Mouse (Mus musculus): ENCODE measurements at regions not wholly inside any gene's neighbourhood (a gene's known extent, or its start where the extent isn't known, plus 50 kb on each side); places are given as distances from the start of the nearest gene placed in this dataset.

DNA sequence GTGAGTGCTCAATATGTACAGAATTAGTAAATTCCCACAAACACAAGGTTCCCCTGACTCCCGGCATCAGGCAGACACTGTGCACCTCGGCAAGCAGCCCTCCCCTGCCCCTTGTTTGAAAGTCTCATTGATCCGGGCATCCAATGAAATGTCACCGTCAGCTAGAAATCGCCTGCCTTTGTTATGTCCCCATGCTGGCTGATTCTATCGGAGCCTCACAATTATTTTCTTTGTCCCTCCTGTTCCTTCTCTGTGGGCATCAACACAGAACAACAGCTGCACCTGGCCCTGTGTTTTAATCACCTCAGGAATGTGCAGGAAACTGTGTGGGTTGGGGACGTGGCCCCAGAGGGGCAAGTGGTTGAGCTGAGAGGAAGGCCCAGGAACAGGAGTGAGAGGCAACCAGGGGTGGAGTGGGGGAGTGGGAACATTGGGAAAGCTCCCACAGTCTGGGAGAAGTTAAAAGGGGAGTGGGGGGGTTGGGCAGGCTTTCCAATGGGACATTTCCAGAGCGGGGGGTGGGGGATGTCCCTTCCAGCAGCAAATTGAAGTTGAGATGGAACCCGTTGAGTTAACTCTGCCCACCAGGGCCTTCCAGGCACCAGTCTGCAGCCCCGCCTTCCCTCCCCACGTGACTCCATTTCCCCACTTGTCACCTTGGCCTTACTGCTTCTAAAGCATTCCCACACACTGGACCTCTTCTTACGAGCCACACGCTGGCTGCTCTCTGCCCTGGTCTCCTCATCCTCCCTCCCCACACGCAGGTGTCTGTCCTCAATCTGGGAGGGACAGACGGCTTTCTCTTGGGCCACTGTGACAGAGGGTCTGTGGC is 224.4 kb downstream of the Prex1 start:
- peak; percentile 75 for DNase-seq (ENCODE audit: low read depth)
- TF ChIP-seq POLR2A (IDR thresholded peaks at IDR 0.05; ENCODE audit: borderline replicate concordance, extremely low read depth, insufficient read depth, insufficient read length, poor library complexity, severe bottlenecking) (no peak), CTCF (IDR thresholded peaks at IDR 0.05; ENCODE audit: borderline replicate concordance, extremely low read depth, insufficient read depth, insufficient read length) (no peak)

DNA sequence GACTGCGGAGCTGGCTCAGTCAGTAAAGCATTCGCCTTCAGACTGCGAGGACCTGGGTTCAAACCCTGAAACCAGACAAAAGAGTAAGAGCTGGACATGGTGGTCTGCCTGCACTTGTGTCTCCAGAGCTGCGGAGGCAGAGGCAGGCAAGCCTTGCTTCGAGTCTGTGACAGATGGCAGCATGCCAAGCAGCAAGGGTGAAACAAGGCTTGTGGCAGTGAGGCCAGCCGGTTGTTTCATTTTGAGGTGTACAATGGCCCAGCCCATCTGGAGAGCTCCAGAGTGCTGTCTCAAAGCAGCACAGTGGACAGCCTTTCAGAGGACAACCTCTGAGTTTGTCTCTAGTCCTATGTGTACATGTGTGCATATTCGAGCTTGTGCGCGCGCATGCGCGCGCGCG is 225.9 kb downstream of the Prex1 start:
- peak; percentile 85 for DNase-seq (ENCODE audit: low read depth)
- TF ChIP-seq POLR2A (IDR thresholded peaks at IDR 0.05; ENCODE audit: borderline replicate concordance, extremely low read depth, insufficient read depth, insufficient read length, poor library complexity, severe bottlenecking) = no peak
- TF ChIP-seq CTCF (IDR thresholded peaks at IDR 0.05; ENCODE audit: borderline replicate concordance, extremely low read depth, insufficient read depth, insufficient read length) = no peak

DNA sequence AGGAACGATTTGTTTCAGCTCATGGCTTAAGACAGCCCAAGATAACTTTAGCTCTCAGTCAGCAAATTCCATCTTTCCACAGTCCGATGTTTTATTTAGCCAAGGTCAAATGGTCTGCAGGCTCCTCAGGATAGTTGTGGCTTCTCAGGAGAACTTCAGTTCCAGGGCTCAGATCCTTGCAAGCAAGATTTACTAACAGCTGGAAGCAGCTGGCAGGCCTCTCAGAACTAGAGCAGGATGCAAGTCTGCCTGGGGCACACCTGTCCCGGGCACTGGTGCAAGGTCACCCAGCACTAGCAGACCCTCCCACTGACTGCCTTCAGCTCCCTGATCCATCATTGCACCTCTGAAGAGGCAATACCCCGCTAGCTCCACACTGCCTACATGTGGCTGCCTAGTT is 227.8 kb downstream of the Prex1 start:
- no peak for TF ChIP-seq CTCF (IDR thresholded peaks at IDR 0.05; ENCODE audit: borderline replicate concordance, extremely low read depth, insufficient read depth, insufficient read length)
- no peak for TF ChIP-seq POLR2A (IDR thresholded peaks at IDR 0.05; ENCODE audit: borderline replicate concordance, extremely low read depth, insufficient read depth, insufficient read length, poor library complexity, severe bottlenecking)
- no peak for DNase-seq (ENCODE audit: low read depth)

DNA sequence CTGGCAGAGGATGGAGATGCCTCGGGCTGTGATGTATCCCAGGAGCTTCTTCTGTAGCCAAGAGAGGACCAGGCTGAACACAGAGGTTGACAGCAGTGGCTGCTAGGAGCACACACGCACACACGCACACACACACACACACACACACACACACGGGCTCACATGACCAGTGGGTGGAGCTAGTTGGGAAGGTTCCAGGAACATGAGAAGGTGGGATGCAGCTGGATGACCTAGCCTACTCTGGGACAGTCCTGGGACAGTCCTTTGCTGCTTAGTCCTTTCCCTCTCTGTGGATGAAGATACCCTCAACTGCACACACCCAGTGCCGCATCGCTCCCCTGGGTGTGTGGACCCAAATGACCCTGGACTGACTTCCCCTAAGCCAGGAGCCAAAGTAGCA is 228.3 kb downstream of the Prex1 start:
- no peak for DNase-seq (ENCODE audit: low read depth)
- no peak for TF ChIP-seq CTCF (IDR thresholded peaks at IDR 0.05; ENCODE audit: borderline replicate concordance, extremely low read depth, insufficient read depth, insufficient read length)
- no peak for TF ChIP-seq POLR2A (IDR thresholded peaks at IDR 0.05; ENCODE audit: borderline replicate concordance, extremely low read depth, insufficient read depth, insufficient read length, poor library complexity, severe bottlenecking)

DNA sequence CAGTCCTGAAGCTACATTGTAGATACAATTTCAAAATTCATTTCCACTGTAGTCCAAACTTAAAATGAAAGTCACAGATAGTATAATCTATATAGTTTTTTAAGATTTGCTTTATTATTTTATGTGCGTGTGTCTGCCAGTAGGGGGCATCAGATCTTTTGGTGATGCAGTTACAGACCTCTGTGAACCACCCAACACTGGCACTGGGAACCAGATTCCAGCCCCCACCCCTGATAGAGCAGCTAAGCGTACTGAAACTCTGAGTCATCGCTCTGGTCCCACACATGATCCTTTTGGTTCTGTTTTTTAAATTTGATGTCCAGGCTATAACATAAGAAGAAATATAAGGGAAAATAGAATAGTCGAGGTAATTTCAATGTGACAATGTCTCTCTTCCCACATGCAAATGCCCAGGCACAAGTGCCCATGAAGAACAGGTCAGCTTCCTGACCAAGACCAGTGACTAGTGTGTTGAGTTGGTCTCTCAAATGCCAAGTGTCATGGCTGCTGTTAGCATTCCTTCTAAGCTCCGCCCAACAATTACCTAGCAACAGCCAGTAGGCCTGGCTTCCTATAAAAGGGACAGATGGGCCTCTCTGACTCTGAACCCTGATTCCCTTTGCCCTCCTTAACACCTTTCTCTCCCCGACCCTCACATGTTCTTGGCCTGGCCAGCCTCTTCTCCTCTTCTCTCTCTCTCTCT is 229.9 kb downstream of the Prex1 start:
- TF ChIP-seq POLR2A (IDR thresholded peaks at IDR 0.05; ENCODE audit: borderline replicate concordance, extremely low read depth, insufficient read depth, insufficient read length, poor library complexity, severe bottlenecking) (no peak), CTCF (IDR thresholded peaks at IDR 0.05; ENCODE audit: borderline replicate concordance, extremely low read depth, insufficient read depth, insufficient read length) (no peak)
- no peak for DNase-seq (ENCODE audit: low read depth)

DNA sequence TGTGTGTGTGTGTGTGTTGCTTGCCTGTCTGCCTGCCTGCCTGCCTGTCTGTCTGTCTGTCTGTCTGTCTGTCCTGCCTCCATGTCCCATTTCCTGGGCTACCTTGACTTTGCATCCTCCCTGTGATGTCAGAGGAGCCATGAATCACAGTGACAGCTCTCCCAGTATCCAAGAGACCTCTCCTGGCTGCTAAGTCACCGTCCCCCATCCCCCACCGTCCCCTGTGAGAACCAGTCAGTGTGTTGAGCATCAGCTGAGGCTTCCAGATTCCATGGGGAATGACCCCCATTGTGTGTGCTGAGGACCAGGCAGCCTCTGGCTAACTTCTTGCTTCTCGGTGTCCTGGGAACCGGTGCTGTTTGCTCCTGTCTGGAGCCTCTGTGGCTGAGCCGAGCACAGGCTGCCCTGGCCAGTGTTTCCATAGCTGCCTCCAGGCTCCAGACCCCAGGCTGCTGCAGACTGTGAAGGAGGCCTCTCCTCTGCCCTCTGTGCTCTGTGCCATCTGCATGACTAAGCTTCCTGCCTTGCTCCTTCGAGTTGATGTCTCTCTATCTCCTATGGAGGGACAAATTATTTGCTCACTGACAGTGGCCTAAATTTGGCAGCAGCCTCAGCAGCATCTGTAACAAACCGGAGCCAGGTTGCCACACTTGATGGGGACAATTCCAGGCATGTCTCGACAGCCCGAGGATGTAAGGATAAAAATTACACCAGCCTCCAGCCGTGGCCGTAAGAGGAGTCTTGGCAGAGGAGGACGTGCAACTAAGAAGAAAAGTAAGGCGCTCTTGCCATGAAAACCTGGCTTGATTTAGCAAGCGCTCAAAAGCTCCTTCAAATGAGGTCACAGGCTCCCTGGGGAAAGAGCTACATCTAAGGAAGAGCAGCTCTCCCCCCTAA is 230.7 kb downstream of the Prex1 start:
- peak; percentile 58 for DNase-seq (ENCODE audit: low read depth)
- TF ChIP-seq CTCF (IDR thresholded peaks at IDR 0.05; ENCODE audit: borderline replicate concordance, extremely low read depth, insufficient read depth, insufficient read length) (no peak), POLR2A (IDR thresholded peaks at IDR 0.05; ENCODE audit: borderline replicate concordance, extremely low read depth, insufficient read depth, insufficient read length, poor library complexity, severe bottlenecking) (no peak)

DNA sequence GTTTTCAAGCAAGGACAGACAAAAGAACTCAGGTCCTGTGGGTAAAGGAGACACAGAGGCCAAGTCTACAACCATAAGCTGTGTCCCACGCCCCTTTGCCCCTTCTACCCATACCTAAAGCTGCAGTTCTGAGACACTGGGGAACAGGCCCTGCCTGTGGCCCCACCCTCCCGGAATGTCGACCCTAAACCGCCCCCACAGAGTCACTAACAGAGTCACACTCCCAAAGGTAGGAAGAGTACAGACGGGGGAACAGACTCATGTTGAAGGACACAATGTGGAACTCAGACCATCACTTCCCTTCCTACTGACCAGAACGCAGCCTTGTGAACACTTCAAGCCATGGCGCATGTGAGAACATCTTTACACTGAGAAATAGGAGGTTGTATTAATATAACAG is 231.9 kb downstream of the Prex1 start:
- TF ChIP-seq CTCF (IDR thresholded peaks at IDR 0.05; ENCODE audit: borderline replicate concordance, extremely low read depth, insufficient read depth, insufficient read length) = no peak

DNA sequence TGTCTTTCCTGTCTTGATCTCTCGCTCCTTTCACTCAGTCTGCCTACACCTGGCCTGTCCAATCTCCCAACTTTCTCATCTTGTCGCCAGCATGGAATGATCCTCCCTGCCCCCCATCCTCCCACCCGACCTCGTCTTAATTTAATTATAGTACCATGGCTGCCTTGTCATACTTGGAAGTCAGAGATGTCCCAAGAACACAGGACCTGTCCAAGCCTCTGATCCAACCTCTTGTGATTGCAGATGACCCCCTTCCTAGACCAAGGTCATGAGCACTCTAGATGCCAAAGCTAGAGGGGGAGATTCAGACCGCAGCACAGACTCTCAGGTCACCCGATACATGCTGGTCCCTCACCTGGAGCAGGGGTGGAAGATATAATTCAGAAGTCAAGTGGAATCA is 232.3 kb downstream of the Prex1 start:
- TF ChIP-seq POLR2A (IDR thresholded peaks at IDR 0.05; ENCODE audit: borderline replicate concordance, extremely low read depth, insufficient read depth, insufficient read length, poor library complexity, severe bottlenecking) = no peak
- no peak for TF ChIP-seq CTCF (IDR thresholded peaks at IDR 0.05; ENCODE audit: borderline replicate concordance, extremely low read depth, insufficient read depth, insufficient read length)

More for the DNA sequence above, 231.9 kb downstream of the Prex1 start:
- DNase-seq (ENCODE audit: low read depth) = no peak

DNA sequence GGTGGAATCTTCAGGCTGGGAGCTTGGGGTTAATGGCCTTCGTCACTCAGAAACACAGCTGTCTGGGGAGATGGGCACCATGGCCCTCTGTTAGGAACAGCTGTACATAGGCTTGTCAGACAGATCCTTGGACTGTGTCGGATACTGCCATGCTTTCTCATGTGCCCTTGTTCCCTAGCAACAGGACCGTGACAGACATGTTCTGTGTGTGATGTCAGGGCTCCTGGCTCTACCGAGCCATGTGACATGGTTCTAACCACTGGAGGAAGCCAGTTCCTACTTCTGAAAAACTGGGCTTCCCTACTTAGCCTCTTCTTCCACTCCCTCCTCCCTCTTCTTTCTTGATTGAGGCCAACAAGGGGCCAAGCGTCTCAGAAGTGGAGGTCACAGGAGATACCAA is 232.7 kb downstream of the Prex1 start:
- no peak for TF ChIP-seq CTCF (IDR thresholded peaks at IDR 0.05; ENCODE audit: borderline replicate concordance, extremely low read depth, insufficient read depth, insufficient read length)
- no peak for TF ChIP-seq POLR2A (IDR thresholded peaks at IDR 0.05; ENCODE audit: borderline replicate concordance, extremely low read depth, insufficient read depth, insufficient read length, poor library complexity, severe bottlenecking)
- DNase-seq (ENCODE audit: low read depth) = no peak

More for the DNA sequence above, 232.3 kb downstream of the Prex1 start:
- DNase-seq (ENCODE audit: low read depth) = no peak

DNA sequence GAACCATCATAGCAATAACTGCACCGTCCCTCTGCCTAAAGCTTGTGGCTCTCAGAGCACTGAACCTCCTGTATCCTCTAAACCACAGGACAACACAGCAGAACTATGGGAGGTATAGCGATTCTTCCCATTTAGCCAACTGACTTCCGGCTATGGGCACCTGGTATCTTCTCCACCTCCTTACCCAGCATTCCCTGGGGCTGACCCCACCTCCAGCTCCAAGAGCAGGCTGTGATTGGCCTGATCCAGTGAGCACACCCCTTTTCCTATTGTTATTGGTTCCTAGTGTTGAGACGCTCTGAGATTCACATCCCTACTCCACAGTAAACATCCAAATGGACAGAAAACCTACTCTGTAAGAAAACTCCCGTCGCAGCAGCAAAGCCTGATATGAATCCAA is 236.7 kb downstream of the Prex1 start:
- no peak for TF ChIP-seq POLR2A (IDR thresholded peaks at IDR 0.05; ENCODE audit: borderline replicate concordance, extremely low read depth, insufficient read depth, insufficient read length, poor library complexity, severe bottlenecking)
- no peak for TF ChIP-seq CTCF (IDR thresholded peaks at IDR 0.05; ENCODE audit: borderline replicate concordance, extremely low read depth, insufficient read depth, insufficient read length)
- DNase-seq (ENCODE audit: low read depth) = no peak

DNA sequence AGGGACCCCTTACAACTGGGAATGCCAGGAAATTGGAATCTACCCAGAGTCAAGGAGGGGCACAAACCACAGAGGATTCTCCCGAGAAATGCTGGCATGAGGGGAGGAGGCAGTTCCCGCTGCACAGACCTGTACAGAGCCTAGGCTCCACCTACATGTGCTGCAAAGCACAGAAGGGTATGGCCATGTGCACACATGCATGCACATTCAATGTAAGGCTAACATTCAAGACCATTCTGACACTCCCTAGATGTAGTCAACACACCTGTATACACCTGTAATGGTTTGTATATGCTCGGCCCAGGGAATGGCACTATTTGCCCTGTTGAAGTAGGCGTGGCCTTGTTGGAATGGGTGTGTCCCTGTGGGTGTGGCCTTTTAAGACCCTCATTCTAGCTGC is 238.0 kb downstream of the Prex1 start:
- TF ChIP-seq POLR2A (IDR thresholded peaks at IDR 0.05; ENCODE audit: borderline replicate concordance, extremely low read depth, insufficient read depth, insufficient read length, poor library complexity, severe bottlenecking) (no peak), CTCF (IDR thresholded peaks at IDR 0.05; ENCODE audit: borderline replicate concordance, extremely low read depth, insufficient read depth, insufficient read length) (no peak)
- no peak for DNase-seq (ENCODE audit: low read depth)

Data from brain, embryonic 14.5 days (tissue).